Mouse (Mus musculus) brain, adult 2 months (tissue): Measurements from ENCODE around the gene Ap2m1.
"Not testable (repeated sequence)": the region's sequence is repeated elsewhere in the genome, so short reads cannot be mapped to it uniquely, and the experiment has no call there.

Experiments used
- DNase-seq: peaks from one replicate; pipeline ENCODE4 v3.0.0; 2011; ENCODE audit warnings: low read depth, low spot score

The Ap2m1 gene

GRCm38 (mm10) chr16:20535296-20536080 lies at the start of gene Ap2m1:
Gene Ap2m1, plus strand, starts transcription at chr16:20535478.
- DNase-seq, result peak; percentile 100

GRCm38 (mm10) chr16:20486048-20486447 lies 49.2 kb upstream of the Ap2m1 start:
- DNase-seq, result no peak

- DNase-seq, result no peak
Measured at GRCm38 (mm10) chr16:20488151-20488550, 47.1 kb upstream of the Ap2m1 start.

- not testable (repeated sequence) for DNase-seq
Measured at GRCm38 (mm10) chr16:20488751-20489150, 46.5 kb upstream of the Ap2m1 start.

GRCm38 (mm10) chr16:20489233-20489632 lies 46.0 kb upstream of the Ap2m1 start:
- peak; percentile 45 for DNase-seq

GRCm38 (mm10) chr16:20490581-20490980 lies 44.7 kb upstream of the Ap2m1 start:
- no peak for DNase-seq

- no peak for DNase-seq
Measured at GRCm38 (mm10) chr16:20491301-20491700, 44.0 kb upstream of the Ap2m1 start.

GRCm38 (mm10) chr16:20493452-20493851 lies 41.8 kb upstream of the Ap2m1 start:
- DNase-seq, result no peak

- DNase-seq, result peak; percentile 92
Measured at GRCm38 (mm10) chr16:20496671-20497600, 38.3 kb upstream of the Ap2m1 start.

- DNase-seq, result no peak
Measured at GRCm38 (mm10) chr16:20497980-20498676, 37.1 kb upstream of the Ap2m1 start.

- DNase-seq, result peak; percentile 99
Measured at GRCm38 (mm10) chr16:20498677-20499475, 36.4 kb upstream of the Ap2m1 start, which contains the start of gene Eif2b5. Gene Eif2b5, plus strand, starts transcription at chr16:20498817.

- DNase-seq, result peak; percentile 70
Measured at GRCm38 (mm10) chr16:20506000-20506399, 29.3 kb upstream of the Ap2m1 start.

- DNase-seq, result peak; percentile 70
Measured at GRCm38 (mm10) chr16:20509349-20509748, 25.9 kb upstream of the Ap2m1 start.

- DNase-seq, result no peak
Measured at GRCm38 (mm10) chr16:20511277-20511847, 23.9 kb upstream of the Ap2m1 start.

GRCm38 (mm10) chr16:20516032-20516431 lies 19.2 kb upstream of the Ap2m1 start:
- no peak for DNase-seq

GRCm38 (mm10) chr16:20516726-20517201 lies 18.5 kb upstream of the Ap2m1 start, which contains the start of gene Dvl3:
Gene Dvl3, plus strand, starts transcription at chr16:20516982.
- DNase-seq, result peak; percentile 96

GRCm38 (mm10) chr16:20517216-20517615 lies 18.1 kb upstream of the Ap2m1 start:
- DNase-seq, result no peak

GRCm38 (mm10) chr16:20517701-20518374 lies 17.4 kb upstream of the Ap2m1 start:
- peak; percentile 60 for DNase-seq

GRCm38 (mm10) chr16:20523886-20524285 lies 11.4 kb upstream of the Ap2m1 start:
- no peak for DNase-seq

- peak; percentile 26 for DNase-seq
Measured at GRCm38 (mm10) chr16:20528779-20529178, 6.5 kb upstream of the Ap2m1 start.
